Mouse (Mus musculus) adrenal gland, adult 10 weeks (tissue): Measurements from ENCODE around the gene Fam187a. TPM values are rescaled to one million over a fixed set of nuclear protein-coding genes. Genes with fewer than 3 reads are reported as not detected.

Source experiments
- polyA plus RNA-seq: library from polyadenylated mRNA; stranded (reverse); fragments of 350-450 nt; fragmentation: Illumina TruSeq; extraction: RNeasy Lipid Tissue Mini Kit (QIAGEN cat#74804); gene quantifications from one replicate; pipeline ENCODE4 v1.2.3, GENCODE M21; 2014; ENCODE audit warnings: low read depth, low replicate concordance

Gene Fam187a
- polyA plus RNA-seq, result not detected

DNA sequence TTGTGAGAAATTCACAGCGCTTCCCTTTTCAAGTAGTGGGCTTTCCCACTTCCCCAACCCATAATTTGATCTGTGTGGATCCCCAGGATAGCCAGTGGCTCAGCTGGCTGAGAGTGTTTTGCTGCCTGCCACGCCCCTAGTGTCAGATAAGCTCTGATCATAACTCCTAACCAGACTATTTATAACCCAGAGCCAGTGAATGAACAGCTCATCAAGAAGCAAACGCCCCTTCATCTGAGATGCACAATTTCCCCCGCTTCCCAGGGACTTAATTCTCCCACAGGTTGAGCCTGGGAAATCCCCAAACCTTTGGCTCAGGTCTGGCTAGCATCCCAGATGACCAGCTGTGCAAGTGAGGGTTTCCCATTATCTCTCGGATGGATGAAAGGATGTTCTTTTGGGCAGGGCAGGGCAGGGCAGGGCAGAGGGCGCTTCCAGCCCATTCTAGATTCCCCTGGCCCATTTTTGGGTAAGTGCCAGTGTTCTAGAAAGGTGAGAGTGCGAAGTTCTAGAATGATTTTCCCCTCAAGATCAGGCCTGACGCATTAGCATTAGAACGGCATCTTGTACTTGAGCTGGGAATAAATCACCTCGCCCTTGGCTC is at the start of gene Fam187a:
Gene Fam187a, plus strand, starts transcription at position 554 of the 604 bp plus-strand sequence.

DNA sequence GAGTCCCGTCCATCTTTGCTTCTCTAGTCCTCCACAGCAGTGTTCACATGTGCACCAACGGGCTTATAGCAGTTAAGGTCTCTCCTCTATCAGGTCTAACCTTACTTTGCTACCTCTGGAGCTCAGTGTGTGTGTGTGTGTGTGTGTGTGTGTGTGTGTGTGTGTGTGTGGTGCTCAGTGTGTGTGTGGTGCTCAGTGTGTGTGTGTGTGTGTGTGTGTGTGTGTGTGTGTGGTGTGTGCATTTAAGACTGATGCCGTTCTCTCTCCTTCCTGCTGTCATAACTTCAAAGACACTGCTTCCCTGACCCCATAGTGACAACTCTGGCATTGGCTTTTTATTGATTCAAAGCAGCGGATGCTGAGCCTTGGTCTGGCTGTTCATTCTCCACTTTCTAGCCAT is 49.4 kb upstream of the Fam187a start, which contains the start of gene Higd1b:
Gene Higd1b, plus strand, starts transcription at position 301 of the 400 bp plus-strand sequence.

DNA sequence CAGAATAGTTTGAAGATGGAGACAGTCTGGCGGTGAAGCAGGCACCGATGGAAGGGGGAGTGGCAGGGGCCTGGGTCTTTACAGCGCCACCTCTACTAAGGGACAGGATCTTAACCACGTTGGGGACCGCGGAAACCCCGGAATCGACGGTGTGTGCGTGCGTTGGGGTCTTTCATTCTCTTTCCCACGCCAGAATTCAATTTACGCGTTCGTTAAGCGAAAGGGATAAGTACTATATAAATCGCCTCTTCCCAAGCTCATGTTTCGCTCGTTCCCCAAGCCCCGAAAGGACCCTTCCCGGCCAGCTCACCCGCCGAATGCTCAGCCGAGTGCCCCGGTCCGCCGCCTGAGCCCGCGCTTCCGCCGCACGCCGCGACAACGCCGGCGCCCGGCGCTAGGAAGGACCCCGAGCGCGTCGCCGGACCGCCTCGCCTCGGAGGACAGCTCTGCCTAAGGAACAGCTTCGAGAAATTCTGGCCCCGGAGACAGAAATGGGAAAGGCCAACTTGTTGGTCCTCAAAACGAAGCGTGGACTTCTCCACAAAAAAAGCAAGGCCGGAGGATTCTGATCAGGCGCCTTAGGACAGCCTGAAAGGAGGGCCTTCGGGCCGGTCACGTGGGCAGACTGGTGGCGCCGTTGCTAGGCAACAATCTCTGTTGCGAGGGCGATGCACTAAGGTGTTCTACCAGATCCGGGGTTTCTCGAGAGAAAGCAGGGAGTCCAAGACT is 4.2 kb upstream of the Fam187a start, which contains the start of the genes Eftud2 and Ccdc103:
Gene Eftud2, minus strand, starts transcription at position 401 of the 729 bp plus-strand sequence.
Gene Ccdc103, plus strand, starts transcription at position 620 of the 729 bp plus-strand sequence.

DNA sequence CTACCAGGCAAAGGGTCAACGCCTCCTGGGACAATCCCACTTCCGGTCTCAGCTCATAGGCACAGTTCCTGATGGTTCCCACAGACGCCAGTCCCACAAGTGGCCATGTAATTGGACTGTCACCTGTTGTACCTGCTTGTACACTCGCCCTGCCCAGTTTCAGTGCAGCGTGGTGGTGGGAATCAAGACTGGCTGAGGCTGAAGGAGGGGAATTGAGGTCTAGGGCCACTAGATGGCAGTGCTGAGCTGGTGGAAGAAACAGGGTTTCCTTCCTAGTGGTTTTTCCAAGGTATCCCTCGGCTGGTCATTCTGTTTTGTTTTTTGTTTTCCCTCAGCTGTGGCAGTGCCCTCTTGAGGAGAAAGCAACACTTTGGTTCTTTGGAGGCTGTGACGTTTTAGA is 15.8 kb downstream of the Fam187a start, which contains the start of gene Gfap:
Gene Gfap, minus strand, starts transcription at position 150 of the 400 bp plus-strand sequence.

DNA sequence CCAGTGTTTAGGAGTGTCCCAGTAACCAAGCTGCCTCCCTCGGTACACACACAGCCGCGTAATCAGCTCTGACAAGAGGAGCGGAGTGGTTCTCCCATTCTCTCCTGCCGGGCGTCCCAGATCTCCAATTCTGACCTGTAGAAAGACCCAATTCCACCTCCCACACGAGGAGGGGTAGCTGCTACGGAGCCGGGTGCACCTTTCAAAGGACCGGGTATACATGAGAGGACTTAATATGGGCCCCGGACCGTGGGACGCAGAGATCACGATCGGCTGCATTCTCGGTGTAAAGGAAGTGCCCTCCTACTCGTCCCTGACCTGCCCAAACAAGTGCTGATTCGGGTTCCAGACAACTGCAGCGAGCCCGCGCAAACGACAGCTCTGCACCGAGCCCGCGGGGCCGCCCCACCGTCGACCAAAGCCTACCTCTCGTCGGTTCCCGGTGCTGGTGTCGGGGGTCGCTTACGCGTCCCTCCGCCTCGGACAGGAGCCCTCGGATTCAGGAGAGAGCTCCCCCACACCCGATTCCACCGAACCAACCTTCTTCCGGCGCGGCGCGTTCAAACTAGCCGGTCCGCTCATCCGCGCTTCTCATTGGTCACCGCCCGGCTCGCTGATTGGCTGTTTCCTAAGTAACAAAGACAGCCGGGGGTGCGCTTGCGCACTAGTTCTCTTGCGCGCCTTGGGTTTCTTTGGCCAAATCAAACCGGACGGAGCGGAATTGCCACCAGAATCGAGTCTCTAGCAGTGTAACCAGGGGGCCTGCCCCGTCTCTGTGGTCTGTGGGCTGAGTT is 39.8 kb downstream of the Fam187a start, which contains the start of gene Kif18b:
Gene Kif18b, minus strand, starts transcription at position 568 of the 794 bp plus-strand sequence.

Other genes starting within 250 kb of the Fam187a start
- gene Meioc, start 221.5 kb upstream of the Fam187a start, polyA plus RNA-seq, result not detected
- 56.8 TPM for gene Ccdc43, start 187.4 kb upstream of the Fam187a start, polyA plus RNA-seq
- gene Adam11, start 123.7 kb upstream of the Fam187a start, polyA plus RNA-seq, result not detected
- gene Gjc1, start 65.5 kb upstream of the Fam187a start, polyA plus RNA-seq, result 14.8 TPM
- not detected for gene Higd1b, start 49.3 kb upstream of the Fam187a start, polyA plus RNA-seq
- gene Eftud2, start 4.2 kb upstream of the Fam187a start, polyA plus RNA-seq, result 36.6 TPM
- 0.41 TPM for gene Ccdc103, start 4.0 kb upstream of the Fam187a start, polyA plus RNA-seq
- 0.76 TPM for gene Gfap, start 15.7 kb downstream of the Fam187a start, polyA plus RNA-seq
- not detected for gene Kif18b, start 40.0 kb downstream of the Fam187a start, polyA plus RNA-seq
- gene C1ql1, start 61.5 kb downstream of the Fam187a start, polyA plus RNA-seq, result 0.41 TPM
- gene Nmt1, start 143.0 kb downstream of the Fam187a start, polyA plus RNA-seq, result 18.6 TPM
- 20.1 TPM for gene Dcakd, start 143.2 kb downstream of the Fam187a start, polyA plus RNA-seq
- not detected for gene Plcd3, start 216.5 kb downstream of the Fam187a start, polyA plus RNA-seq
- gene Acbd4, start 216.5 kb downstream of the Fam187a start, polyA plus RNA-seq, result 7.2 TPM
- 73.2 TPM for gene Hexim1, start 231.1 kb downstream of the Fam187a start, polyA plus RNA-seq
- gene Hexim2, start 247.3 kb downstream of the Fam187a start, polyA plus RNA-seq, result 0.58 TPM